Comparison of ENCODE assay signal across 24 mouse cellular contexts in the genomic region with DNA sequence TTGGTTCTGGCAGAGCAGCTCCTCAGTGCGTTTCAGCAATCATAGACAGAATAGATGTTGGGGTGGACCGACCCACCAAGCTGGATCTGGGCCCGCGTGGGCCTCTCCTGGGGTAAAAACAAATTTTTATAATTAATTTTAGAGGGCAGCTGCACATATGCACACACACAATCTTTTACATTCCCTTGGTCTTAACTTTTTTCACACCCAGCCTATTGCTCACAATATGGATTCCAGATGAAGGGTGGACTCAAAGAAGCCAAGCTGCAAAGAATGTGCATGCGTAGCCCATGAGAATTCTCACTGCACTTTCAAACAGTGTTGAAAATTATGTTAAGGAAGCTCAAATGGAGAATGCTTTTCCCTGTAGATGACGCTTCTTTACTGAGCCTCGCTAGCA.
"Had no signal": no experiment of that assay in that cellular context is flagged by ENCODE, and none has a peak within 500 bp of the region (broad histone marks: within the 10 kb centered on the region; RNA-seq: fewer than 3 reads in every experiment).

No protein-coding gene starts in this region.

- H3K27ac ChIP-seq: kidney, postnatal 0 days; layer of hippocampus, adult 2 months; left cerebral cortex, adult 2 months; liver, embryonic 12.5 days; liver, embryonic 15.5 days; lung, embryonic 15.5 days; midbrain, embryonic 10.5 days; midbrain, embryonic 13.5 days; neural tube, embryonic 13.5 days had no signal

- H3K4me2 ChIP-seq: liver, embryonic 12.5 days; liver, embryonic 15.5 days; lung, embryonic 15.5 days; midbrain, embryonic 13.5 days; neural tube, embryonic 13.5 days had no signal

- H3K36me3 ChIP-seq: liver, embryonic 12.5 days; liver, embryonic 15.5 days; lung, embryonic 15.5 days; midbrain, embryonic 10.5 days; midbrain, embryonic 13.5 days; neural tube, embryonic 13.5 days had no signal

- DNase-seq: kidney, adult 2 months; kidney, postnatal 36 days; layer of hippocampus, postnatal 36 days; liver; lung, adult 18-20 months; lung, postnatal 10 days; lung, postnatal 36 days; retina, postnatal 1 day; right cerebral cortex, postnatal 25 days; thymus, adult 18-20 months; thymus, postnatal 36 days had no signal

- H3K9me3 ChIP-seq: liver, embryonic 12.5 days; liver, embryonic 15.5 days; lung, embryonic 15.5 days; midbrain, embryonic 10.5 days; midbrain, embryonic 13.5 days; neural tube, embryonic 13.5 days had no signal

- H3K4me1 ChIP-seq: liver, embryonic 12.5 days; liver, embryonic 15.5 days; lung, embryonic 15.5 days; megakaryocyte, embryonic 14.5 days had no signal

- H3K4me3 ChIP-seq: layer of hippocampus, adult 2 months; left cerebral cortex, adult 2 months; liver, embryonic 12.5 days; liver, embryonic 15.5 days; lung, embryonic 15.5 days; megakaryocyte, embryonic 14.5 days; midbrain, embryonic 10.5 days; midbrain, embryonic 13.5 days; myocyte; neural tube, embryonic 13.5 days had no signal

- H3K9ac ChIP-seq: liver, embryonic 12.5 days; liver, embryonic 15.5 days; lung, embryonic 15.5 days; midbrain, embryonic 13.5 days; neural tube, embryonic 13.5 days had no signal

- ATAC-seq: intestine, postnatal 0 days; liver, embryonic 12.5 days; midbrain, embryonic 13.5 days; midbrain, embryonic 16.5 days had no signal

- H3K27me3 ChIP-seq: liver, embryonic 12.5 days; liver, embryonic 15.5 days; lung, embryonic 15.5 days; midbrain, embryonic 13.5 days; neural tube, embryonic 13.5 days had no signal
